Mouse (Mus musculus) testis, postnatal 10 days (tissue): ENCODE data around the gene Ndst2.

Experiments used
- DNase-seq: peaks from one replicate; pipeline ENCODE4 v3.0.0; 2021; ENCODE audit warnings: low spot score

Ndst2 gene

GRCm38 (mm10) chr14:20733952-20734774, at the start of gene Ndst2:
Ndst2 (minus strand) TSS chr14:20734562.
- DNase-seq, result peak; percentile 91

- DNase-seq, result no peak
Observed at GRCm38 (mm10) chr14:20783526-20783925, 49.2 kb upstream of the Ndst2 start.

- no peak for DNase-seq
Observed at GRCm38 (mm10) chr14:20782860-20783259, 48.5 kb upstream of the Ndst2 start.

GRCm38 (mm10) chr14:20780217-20780616, 45.9 kb upstream of the Ndst2 start:
- DNase-seq, result no peak

- no peak for DNase-seq
Observed at GRCm38 (mm10) chr14:20778496-20778895, 44.1 kb upstream of the Ndst2 start.

- no peak for DNase-seq
Observed at GRCm38 (mm10) chr14:20775661-20776060, 41.3 kb upstream of the Ndst2 start.

- no peak for DNase-seq
Observed at GRCm38 (mm10) chr14:20773410-20773809, 39.0 kb upstream of the Ndst2 start.

GRCm38 (mm10) chr14:20772808-20773207, 38.4 kb upstream of the Ndst2 start:
- no peak for DNase-seq

GRCm38 (mm10) chr14:20771941-20772340, 37.6 kb upstream of the Ndst2 start:
- no peak for DNase-seq

GRCm38 (mm10) chr14:20768581-20768980, 34.2 kb upstream of the Ndst2 start:
- DNase-seq, result no peak

GRCm38 (mm10) chr14:20767936-20768335, 33.6 kb upstream of the Ndst2 start:
- DNase-seq, result no peak

- DNase-seq, result peak; percentile 96
Observed at GRCm38 (mm10) chr14:20765642-20766258, 31.4 kb upstream of the Ndst2 start.

GRCm38 (mm10) chr14:20764942-20765341, 30.6 kb upstream of the Ndst2 start:
- no peak for DNase-seq

- DNase-seq, result no peak
Observed at GRCm38 (mm10) chr14:20758768-20759435, 24.5 kb upstream of the Ndst2 start.

- DNase-seq, result no peak
Observed at GRCm38 (mm10) chr14:20757370-20757907, 23.1 kb upstream of the Ndst2 start.

GRCm38 (mm10) chr14:20753792-20754191, 19.4 kb upstream of the Ndst2 start:
- no peak for DNase-seq

- no peak for DNase-seq
Observed at GRCm38 (mm10) chr14:20750503-20750902, 16.1 kb upstream of the Ndst2 start.

GRCm38 (mm10) chr14:20749494-20750051, 15.2 kb upstream of the Ndst2 start:
- DNase-seq, result no peak

GRCm38 (mm10) chr14:20748388-20748787, 14.0 kb upstream of the Ndst2 start:
- DNase-seq, result no peak

- no peak for DNase-seq
Observed at GRCm38 (mm10) chr14:20746935-20747334, 12.6 kb upstream of the Ndst2 start.

- no peak for DNase-seq
Observed at GRCm38 (mm10) chr14:20743614-20744013, 9.3 kb upstream of the Ndst2 start.

GRCm38 (mm10) chr14:20741301-20741700, 6.9 kb upstream of the Ndst2 start:
- DNase-seq, result no peak
